Mouse (Mus musculus) limb, embryonic 15.5 days (tissue): Measurements from ENCODE around the gene Fkbp5. TPM values are rescaled to one million over a fixed set of nuclear protein-coding genes. Genes with fewer than 3 reads are reported as not detected.
"Not testable (repeated sequence)": the region's sequence is repeated elsewhere in the genome, so short reads cannot be mapped to it uniquely, and the experiment has no call there.

Source experiments
- ATAC-seq: fragments of 200-750 bp; cut with Nextera tagmentation; 2 replicates; pipeline ENCODE4 v1.8.0; 2017; ENCODE audit warnings: low read depth, moderate TSS enrichment; ENCODE audit not compliant: insufficient number of reproducible peaks, low FRiP score, low TSS enrichment
- H3K27ac ChIP-seq: fragments of 300-500 bp; sonication (generic); 2 replicates; pipeline ENCODE4 v1.5.1; 2015; ENCODE audit warnings: moderate library complexity, mild to moderate bottlenecking, inconsistent platforms
- H3K27me3 ChIP-seq: fragments of 300-500 bp; sonication (generic); 2 replicates; pipeline ENCODE4 v1.6.1; 2015; ENCODE audit warnings: inconsistent platforms
- H3K36me3 ChIP-seq: fragments of 300-500 bp; sonication (generic); 2 replicates; pipeline ENCODE4 v1.6.1; 2015; ENCODE audit warnings: inconsistent platforms
- H3K4me1 ChIP-seq: fragments of 300-500 bp; sonication (generic); 2 replicates; pipeline ENCODE4 v1.6.1; 2015; ENCODE audit warnings: inconsistent platforms
- H3K4me2 ChIP-seq: fragments of 300-500 bp; sonication (generic); 2 replicates; pipeline ENCODE4 v1.6.1; 2015; ENCODE audit warnings: mild to moderate bottlenecking, inconsistent platforms
- H3K4me3 ChIP-seq: fragments of 300-500 bp; sonication (generic); 2 replicates; pipeline ENCODE4 v1.5.1; 2015; ENCODE audit warnings: mild to moderate bottlenecking, inconsistent platforms
- H3K9ac ChIP-seq: fragments of 300-500 bp; sonication (generic); 2 replicates; pipeline ENCODE4 v1.6.1; 2015; ENCODE audit warnings: inconsistent platforms
- H3K9me3 ChIP-seq: fragments of 300-500 bp; sonication (generic); 2 replicates; pipeline ENCODE4 v1.6.1; 2016; ENCODE audit warnings: inconsistent platforms
- WGBS: fragments of 180-500 bp; shearing (Covaris S2); methylation state at CpG from one replicate; pipeline ENCODE4 v1.1.7; 2015; 5-methylcytosine and 5-hydroxymethylcytosine counted together
- polyA plus RNA-seq: library from polyadenylated mRNA; unstranded; fragments of >200 nt; fragmentation: Nextera tagmentation; extraction: Ambion mirVana; gene quantifications from 2 replicates; pipeline ENCODE4 v1.2.1, GENCODE M21; 2015

The Fkbp5 gene
- polyA plus RNA-seq = 29.8 and 42.1 TPM in 2 replicates

DNA sequence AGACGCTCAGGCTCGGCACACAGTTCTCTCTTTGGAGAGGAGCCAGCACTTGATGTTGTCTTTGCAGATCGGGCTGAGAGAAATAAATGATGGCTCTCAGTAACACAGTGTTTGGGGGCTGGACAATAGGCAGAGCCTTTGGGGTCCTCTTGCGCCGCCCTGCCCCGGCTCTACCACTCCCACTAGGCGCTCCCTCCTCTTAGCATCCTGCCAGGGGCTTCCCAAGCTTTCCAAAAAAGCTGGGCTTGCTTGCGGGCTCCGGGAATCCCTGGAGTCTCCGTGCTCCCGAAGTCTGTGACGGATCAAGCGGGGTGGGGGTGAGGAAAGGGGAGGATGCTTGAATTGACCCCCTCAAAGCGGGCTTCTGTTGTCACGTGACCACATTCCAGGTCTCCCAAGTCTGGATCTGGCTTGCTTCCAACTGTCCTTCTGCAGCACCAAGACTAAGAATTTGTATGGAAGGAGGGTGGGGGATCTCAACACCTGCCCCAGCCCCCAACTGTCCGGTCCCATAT, at the start of gene Fkbp5:
Gene Fkbp5, minus strand, starts transcription at position 87 of the 515 bp plus-strand sequence.
- Histone ChIP-seq H3K4me2 (peak within 1 kb of the TSS; percentile 96), H3K27ac (peak within 1 kb of the TSS; percentile 89), H3K36me3 (no peaks in the 10 kb centered on the region), H3K27me3 (no peaks in the 10 kb centered on the region), H3K4me3 (peak within 1 kb of the TSS; percentile 49), H3K9ac (peak within 1 kb of the TSS; percentile 56), H3K9me3 (no peaks in the 10 kb centered on the region), H3K4me1 (peaks cover 51% of the 10 kb centered on the region)
- ATAC-seq = peak; percentile 33
- 4% methylated on average over 16 of the region's 16 CpGs for WGBS

DNA sequence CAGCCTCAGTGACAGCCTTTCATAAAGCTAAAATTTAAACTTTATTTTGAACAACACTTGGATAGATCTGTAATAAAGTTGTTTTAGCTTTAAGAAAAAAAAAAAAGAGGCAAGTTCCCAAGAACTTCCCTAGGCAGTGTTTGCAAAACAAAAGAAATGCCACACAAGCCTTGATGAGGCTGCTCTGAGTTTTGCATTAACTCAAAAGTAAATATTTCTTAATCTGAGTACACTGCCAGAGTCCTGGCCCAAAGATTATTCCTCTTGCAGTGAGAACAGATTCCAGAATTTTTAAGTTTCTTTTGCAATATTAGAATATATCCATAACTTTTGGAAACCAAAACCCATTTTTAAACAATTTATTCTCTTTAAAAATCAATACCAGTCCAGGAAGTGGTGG, 47.9 kb upstream of the Fkbp5 start:
- Histone ChIP-seq H3K4me3 (no peak overlapping the region), H3K9ac (no peak overlapping the region), H3K27ac (no peak overlapping the region), H3K9me3 (no peaks in the 10 kb centered on the region), H3K4me1 (peaks cover 5% of the 10 kb centered on the region; the same call in 1 of the 2 replicates), H3K27me3 (no peaks in the 10 kb centered on the region), H3K4me2 (no peak overlapping the region), H3K36me3 (no peaks in the 10 kb centered on the region)
- ATAC-seq = no peak

DNA sequence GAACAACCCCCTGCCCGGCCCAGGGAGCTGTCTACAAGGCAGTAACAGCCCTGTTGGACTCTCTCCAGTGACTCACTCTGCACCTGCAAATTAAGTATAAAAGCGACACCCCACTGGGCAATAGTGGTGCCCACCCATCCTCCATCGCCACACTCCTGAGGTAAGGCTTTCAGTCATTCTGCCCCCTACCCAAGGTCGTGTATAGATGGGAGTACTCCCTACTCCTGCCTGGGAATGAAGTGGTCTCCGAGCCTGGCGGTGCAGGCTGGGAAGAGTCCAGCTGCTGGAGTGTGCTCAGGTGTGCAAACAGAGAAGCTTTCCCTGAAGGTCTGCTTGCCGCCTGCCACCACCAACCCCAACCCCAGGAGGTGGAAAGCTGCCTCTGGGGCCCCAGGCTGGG, 44.3 kb upstream of the Fkbp5 start:
- no peaks in the 10 kb centered on the region for H3K27me3 ChIP-seq
- H3K9ac ChIP-seq = no peak overlapping the region
- ATAC-seq = no peak
- no peak overlapping the region for H3K27ac ChIP-seq
- no peaks in the 10 kb centered on the region for H3K9me3 ChIP-seq
- WGBS = 46% methylated on average over 7 of the region's 7 CpGs
- H3K4me3 ChIP-seq = no peak overlapping the region
- H3K4me1 ChIP-seq = peaks cover 10% of the 10 kb centered on the region
- no peaks in the 10 kb centered on the region for H3K36me3 ChIP-seq
- H3K4me2 ChIP-seq = no peak overlapping the region

DNA sequence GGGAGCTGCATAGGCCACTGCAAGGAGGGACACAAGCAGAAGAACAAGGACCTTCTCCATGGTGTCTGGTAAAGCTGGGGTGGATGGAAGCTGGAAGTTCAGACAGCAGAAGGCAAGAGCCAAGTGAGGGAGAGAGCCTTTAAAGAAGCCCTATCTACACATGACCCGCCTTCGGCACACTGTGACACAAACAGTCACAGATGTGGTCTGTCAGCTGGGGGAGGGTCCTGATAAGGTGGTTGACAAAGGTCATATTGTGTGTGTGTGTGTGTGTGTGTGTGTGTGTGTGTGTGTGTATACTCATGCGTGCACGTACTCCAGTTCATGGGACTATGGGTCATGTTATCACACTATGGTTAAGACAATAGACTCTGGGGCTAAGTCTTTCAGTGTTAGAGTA, 43.3 kb upstream of the Fkbp5 start, which contains the start of gene Clps:
Gene Clps, minus strand, starts transcription at position 169 of the 400 bp plus-strand sequence.
- no peak for ATAC-seq
- Histone ChIP-seq H3K4me3 (no peak within 1 kb of the TSS), H3K36me3 (no peaks in the 10 kb centered on the region), H3K9ac (no peak within 1 kb of the TSS), H3K27me3 (no peaks in the 10 kb centered on the region), H3K4me1 (peaks cover 12% of the 10 kb centered on the region), H3K4me2 (no peak within 1 kb of the TSS), H3K9me3 (no peaks in the 10 kb centered on the region), H3K27ac (no peak within 1 kb of the TSS)
- 83% methylated on average over 4 of the region's 4 CpGs for WGBS

DNA sequence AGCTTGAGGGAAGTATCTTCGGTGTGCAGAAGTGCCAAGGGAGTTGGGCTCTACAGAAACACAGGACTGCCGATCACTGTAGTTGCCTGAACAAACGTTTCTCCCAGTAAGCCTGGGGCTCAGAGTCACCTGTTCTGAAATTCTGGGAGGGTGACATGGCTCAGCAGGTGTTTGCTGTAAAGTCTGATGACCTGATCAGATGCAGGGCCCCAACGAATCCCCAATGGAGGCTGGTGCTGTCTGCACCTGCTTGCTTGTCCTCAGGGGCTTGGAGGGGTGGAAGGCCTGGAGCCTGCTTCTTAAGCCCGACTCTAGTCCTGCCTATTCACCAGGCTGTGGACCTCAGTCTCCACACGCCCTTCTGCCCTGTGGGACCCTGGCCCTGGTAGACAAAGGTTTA, 40.4 kb upstream of the Fkbp5 start:
- Histone ChIP-seq H3K4me3 (no peak overlapping the region), H3K4me2 (no peak overlapping the region), H3K4me1 (peaks cover 21% of the 10 kb centered on the region), H3K36me3 (no peaks in the 10 kb centered on the region), H3K27ac (peak overlapping the region; percentile 27; the same call in 1 of the 2 replicates), H3K9ac (no peak overlapping the region), H3K27me3 (no peaks in the 10 kb centered on the region), H3K9me3 (no peaks in the 10 kb centered on the region)
- ATAC-seq = no peak
- 40% methylated on average over 6 of the region's 6 CpGs for whole genome bisulfite sequencing

DNA sequence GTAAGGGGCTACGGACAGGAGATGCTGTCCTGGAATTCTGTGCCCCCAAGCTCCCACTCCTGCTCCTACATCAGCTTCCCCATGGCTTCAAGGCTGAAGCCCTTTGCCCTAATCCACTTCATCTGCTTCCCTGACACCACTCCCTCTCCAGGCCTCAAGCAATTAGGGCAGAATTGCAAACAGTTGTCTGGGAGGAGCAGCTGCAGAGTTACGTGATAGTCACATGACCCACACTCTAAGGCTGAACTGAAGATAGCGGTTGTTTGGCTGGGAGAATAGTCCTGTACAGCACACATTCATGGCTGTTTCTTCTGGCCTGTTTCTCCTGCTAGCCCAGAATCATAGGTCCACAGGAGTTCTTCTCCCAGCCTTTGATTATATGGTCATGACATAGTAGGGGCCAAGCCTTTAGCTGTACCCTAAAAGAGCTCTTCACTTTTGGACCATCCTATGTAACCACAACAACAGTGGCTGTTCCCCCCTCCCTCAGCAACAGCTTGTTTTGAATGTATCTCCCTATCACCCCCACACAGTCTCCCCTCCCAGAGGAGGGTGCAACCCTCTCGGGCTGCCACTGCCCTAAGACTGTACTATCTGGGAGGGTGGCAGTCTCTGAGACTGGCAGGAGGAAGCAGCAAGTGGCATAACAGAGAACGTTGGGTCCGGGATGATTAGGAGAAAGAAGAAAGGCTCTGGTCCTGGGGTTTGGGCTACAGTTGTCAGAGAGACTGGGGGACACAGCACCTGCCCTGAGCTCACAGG, 39.5 kb upstream of the Fkbp5 start:
- Histone ChIP-seq H3K4me1 (peaks cover 24% of the 10 kb centered on the region), H3K36me3 (no peaks in the 10 kb centered on the region), H3K9ac (no peak overlapping the region), H3K27me3 (no peaks in the 10 kb centered on the region), H3K4me3 (no peak overlapping the region), H3K27ac (0 out of 2 replicates have a peak overlapping the region, but pooled peaks have one; percentile 48), H3K4me2 (no peak overlapping the region), H3K9me3 (no peaks in the 10 kb centered on the region)
- 45% methylated on average over 6 of the region's 6 CpGs for WGBS
- ATAC-seq = no peak

DNA sequence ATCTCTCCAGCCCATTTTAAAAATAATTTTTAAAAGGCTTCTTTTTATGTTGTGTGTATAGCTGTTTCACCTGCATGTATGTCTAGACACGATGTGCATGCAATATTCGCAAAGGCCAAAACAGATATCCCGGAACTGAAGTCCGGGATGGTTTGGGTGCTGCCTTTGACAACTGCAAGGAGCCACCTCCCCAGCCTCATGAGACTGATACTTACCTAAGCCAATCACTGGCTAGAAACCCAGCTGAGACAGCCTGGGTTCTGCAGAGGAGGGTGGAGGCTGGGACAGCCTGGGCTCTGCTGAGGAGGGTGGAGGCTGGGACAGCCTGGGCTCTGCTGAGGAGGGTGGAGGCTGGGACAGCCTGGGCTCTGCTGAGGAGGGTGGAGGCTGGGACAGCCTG, 36.7 kb upstream of the Fkbp5 start:
- H3K27ac ChIP-seq, ATAC-seq, H3K9ac ChIP-seq, H3K36me3 ChIP-seq, H3K27me3 ChIP-seq, H3K9me3 ChIP-seq, H3K4me3 ChIP-seq, H3K4me2 ChIP-seq: not testable (repeated sequence)
- peaks cover 20% of the 10 kb centered on the region for H3K4me1 ChIP-seq
- 83% methylated on average over 4 of the region's 4 CpGs for WGBS

DNA sequence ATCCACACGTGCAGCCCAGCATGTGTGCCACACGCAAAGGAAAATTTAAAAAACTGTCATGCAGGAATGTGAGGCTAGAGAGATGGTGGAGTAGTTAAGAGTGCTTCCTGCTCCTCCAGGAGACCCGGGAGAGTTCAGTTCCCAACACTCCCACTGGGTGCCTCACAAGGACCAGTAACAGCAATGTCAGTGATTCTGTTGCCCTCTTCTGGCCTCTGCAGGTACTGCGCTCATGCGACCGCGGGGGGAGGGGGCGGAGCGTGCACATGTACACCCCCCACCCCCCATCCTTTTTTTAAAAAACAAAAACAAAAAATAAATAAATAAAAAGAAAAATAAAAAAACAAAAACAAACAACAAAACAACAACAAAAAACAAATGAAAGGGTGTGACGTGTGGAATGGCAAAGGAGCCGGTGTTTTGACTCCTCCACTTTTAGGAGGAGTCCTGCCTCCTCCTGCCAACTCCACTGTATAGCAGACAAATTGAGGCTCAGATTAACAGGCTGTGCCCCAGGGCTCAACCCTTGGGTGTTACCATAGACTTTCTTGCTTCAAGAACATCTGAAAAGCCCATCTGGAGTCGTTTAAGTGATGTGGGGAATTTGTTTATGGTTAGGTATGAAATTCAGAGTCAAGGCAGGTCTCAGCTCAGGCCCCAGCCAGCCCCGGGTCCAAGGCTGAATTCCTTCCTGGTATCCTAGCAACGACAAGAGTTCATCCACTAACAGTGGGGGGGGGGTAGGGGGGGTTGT, 35.9 kb upstream of the Fkbp5 start:
- H3K36me3 ChIP-seq = no peaks in the 10 kb centered on the region
- H3K4me1 ChIP-seq = peaks cover 20% of the 10 kb centered on the region
- no peaks in the 10 kb centered on the region for H3K9me3 ChIP-seq
- no peak for ATAC-seq
- no peak overlapping the region for H3K27ac ChIP-seq
- no peak overlapping the region for H3K9ac ChIP-seq
- WGBS = 2% methylated on average over 14 of the region's 14 CpGs
- no peak overlapping the region for H3K4me3 ChIP-seq
- H3K4me2 ChIP-seq = no peak overlapping the region
- no peaks in the 10 kb centered on the region for H3K27me3 ChIP-seq

DNA sequence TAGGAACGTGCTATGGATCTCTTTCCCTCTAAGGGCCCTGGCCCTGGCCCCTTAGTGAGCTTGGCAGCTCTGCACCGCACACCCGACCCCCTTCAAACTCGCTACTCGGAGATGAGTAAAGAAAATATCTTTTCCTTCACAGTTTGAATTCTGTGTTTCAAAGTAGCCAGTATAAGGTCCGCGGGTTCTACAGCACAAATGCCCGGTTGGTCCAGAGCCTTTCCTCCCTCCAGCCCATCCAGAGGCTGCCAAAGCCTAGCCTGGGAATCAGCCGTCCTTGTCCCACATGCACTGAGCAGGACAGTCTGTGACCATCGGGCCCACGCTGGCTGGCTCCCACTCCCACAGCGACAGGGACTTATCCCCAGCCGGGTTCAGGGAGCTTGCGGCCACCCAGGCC, 31.8 kb upstream of the Fkbp5 start, which contains the start of gene Clpsl2:
Gene Clpsl2, plus strand, starts transcription at position 301 of the 400 bp plus-strand sequence.
- Histone ChIP-seq H3K27ac (no peak within 1 kb of the TSS), H3K9ac (no peak within 1 kb of the TSS), H3K27me3 (no peaks in the 10 kb centered on the region), H3K4me3 (no peak within 1 kb of the TSS), H3K36me3 (no peaks in the 10 kb centered on the region), H3K9me3 (no peaks in the 10 kb centered on the region), H3K4me1 (peaks cover 13% of the 10 kb centered on the region), H3K4me2 (no peak within 1 kb of the TSS)
- WGBS = 69% methylated on average over 14 of the region's 14 CpGs
- ATAC-seq = no peak

DNA sequence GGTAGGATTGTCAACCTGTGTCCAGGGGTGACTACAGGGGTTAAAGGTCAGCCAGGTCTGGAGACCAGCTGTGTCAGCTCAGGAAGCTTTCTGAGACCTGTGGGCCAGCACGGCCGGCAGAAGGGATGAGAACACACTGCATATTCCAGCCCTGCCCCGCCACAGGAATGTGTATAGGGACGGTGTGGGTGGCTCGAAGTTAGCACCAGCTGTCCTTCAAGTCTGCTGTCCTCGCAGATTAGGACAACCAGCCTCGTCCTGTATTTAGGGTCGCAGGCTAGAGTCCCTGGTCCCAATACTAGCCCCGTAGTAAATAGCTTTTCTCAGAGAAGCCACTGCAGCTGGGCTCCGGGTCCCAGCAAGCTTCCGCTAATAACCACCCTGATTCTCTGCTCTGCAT, 31.2 kb upstream of the Fkbp5 start:
- no peaks in the 10 kb centered on the region for H3K36me3 ChIP-seq
- H3K4me2 ChIP-seq = no peak overlapping the region
- H3K27ac ChIP-seq = no peak overlapping the region
- H3K9me3 ChIP-seq = no peaks in the 10 kb centered on the region
- peaks cover 10% of the 10 kb centered on the region for H3K4me1 ChIP-seq
- WGBS = 61% methylated on average over 11 of the region's 11 CpGs
- no peak for ATAC-seq
- no peak overlapping the region for H3K9ac ChIP-seq
- H3K27me3 ChIP-seq = no peaks in the 10 kb centered on the region
- H3K4me3 ChIP-seq = no peak overlapping the region

DNA sequence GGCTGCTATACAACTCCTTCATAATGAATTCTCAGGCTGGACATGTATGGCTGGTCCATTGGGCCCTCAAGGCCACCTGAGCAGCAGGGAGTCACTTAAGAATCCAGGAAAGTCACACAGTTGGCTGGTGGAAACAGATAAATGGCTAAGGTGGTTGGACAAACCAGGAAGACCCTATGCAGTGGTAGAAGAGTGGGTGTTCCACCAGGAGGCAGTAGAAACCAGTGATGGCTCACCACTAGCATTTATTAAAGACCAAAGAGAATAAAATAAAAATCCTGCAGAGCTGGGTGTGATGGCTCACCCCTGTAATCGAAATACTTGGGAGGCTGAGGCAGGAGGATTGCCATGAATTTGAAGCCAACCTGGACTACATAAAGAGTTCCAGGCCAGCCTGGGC, 29.6 kb upstream of the Fkbp5 start:
- no peak for ATAC-seq
- Histone ChIP-seq H3K36me3 (no peaks in the 10 kb centered on the region), H3K27ac (no peak overlapping the region), H3K4me2 (no peak overlapping the region), H3K27me3 (no peaks in the 10 kb centered on the region), H3K4me3 (no peak overlapping the region), H3K9me3 (no peaks in the 10 kb centered on the region), H3K4me1 (no peaks in the 10 kb centered on the region), H3K9ac (no peak overlapping the region)
- WGBS = 96% methylated on average over 1 of the region's 1 CpGs

DNA sequence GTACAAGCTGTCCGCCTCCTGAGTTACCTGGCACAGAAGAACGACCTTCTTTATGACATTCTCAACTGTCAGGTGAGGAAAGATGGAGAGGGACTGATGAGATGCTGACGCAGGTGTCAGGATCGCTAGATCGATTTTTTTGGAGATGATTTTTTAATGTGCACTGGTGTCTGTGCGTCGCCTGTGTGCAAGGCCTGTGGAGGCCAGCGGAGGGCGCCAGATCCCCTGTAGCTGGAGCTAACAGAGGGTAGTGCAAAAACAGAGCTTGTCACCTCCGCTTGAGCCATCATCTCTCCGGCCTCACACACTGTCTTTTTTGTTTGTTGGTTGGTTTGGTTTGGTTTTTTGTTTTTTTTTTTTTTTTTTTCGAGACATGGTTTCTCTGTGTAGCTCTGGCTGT, 20.6 kb upstream of the Fkbp5 start:
- Histone ChIP-seq H3K4me1 (no peaks in the 10 kb centered on the region), H3K4me3 (no peak overlapping the region), H3K9ac (no peak overlapping the region), H3K27ac (no peak overlapping the region), H3K27me3 (no peaks in the 10 kb centered on the region), H3K4me2 (no peak overlapping the region), H3K36me3 (no peaks in the 10 kb centered on the region), H3K9me3 (no peaks in the 10 kb centered on the region)
- no peak for ATAC-seq
- WGBS = 51% methylated on average over 12 of the region's 12 CpGs
